Comparison of ENCODE assay signal across 8 mouse cellular contexts in the genomic region with DNA sequence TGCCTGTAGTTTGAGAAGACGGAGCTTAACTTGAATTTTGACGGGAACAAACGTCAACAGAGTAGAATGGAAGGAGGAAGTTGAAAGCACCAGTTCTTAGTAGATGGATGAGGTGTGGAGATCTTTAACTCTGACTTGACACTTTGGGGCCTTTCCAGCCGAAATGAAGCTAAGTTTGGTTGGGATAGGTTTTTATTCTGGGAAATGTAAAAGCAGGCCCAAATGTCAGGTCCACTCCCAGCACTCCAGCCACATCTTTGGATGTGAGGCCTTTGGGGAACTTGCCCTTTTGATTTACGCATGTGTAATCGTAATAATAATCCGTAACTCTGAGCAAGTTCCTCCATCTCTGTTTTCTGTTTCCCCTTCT. TPM values are rescaled to one million over a fixed set of nuclear protein-coding genes. Genes with fewer than 3 reads are reported as not detected.
DNase-seq lines count a peak whose midpoint lies in the region; ATAC-seq and TF ChIP-seq lines count a peak whose summit lies in the region.

No protein-coding gene starts in this region.

- H3K27me3 ChIP-seq in kidney, embryonic 14.5 days (ENCODE audit: control insufficient read depth, insufficient read depth, low read length), result peaks cover 18% of the 10 kb centered on the region
- no peaks in the 10 kb centered on the region for H3K27me3 ChIP-seq in midbrain, postnatal 0 days (ENCODE audit: insufficient read depth, low read length)

- 0 out of 2 replicates have a peak, but pooled peaks cover 10% of the 10 kb centered on the region for H3K4me1 ChIP-seq in kidney, embryonic 14.5 days (ENCODE audit: control insufficient read depth, insufficient read depth, low read length)
- H3K4me1 ChIP-seq in bone marrow, adult 2 months (ENCODE audit: control insufficient read depth, insufficient read depth, low read length), result peaks cover 10% of the 10 kb centered on the region
- peaks cover 24% of the 10 kb centered on the region for H3K4me1 ChIP-seq in midbrain, postnatal 0 days (ENCODE audit: insufficient read depth, low read length)

- no peak for DNase-seq in kidney, postnatal 10 days
- no peak for DNase-seq in midbrain, postnatal 0 days (ENCODE audit: low spot score)
- DNase-seq in layer of hippocampus, adult 9-10 months (ENCODE audit: low spot score), result no peak
- DNase-seq in adrenal gland, adult (ENCODE audit: inconsistent age in 2 of 2, low spot score in 1 of 2), result no peak
- DNase-seq in layer of hippocampus, adult 18-20 months (ENCODE audit: low spot score in 2 of 2), result no peak

- no peak for TF ChIP-seq CTCF in bone marrow, adult 2 months (IDR thresholded peaks at IDR 0.05; ENCODE audit: control insufficient read depth, insufficient read depth, low read length)
- TF ChIP-seq CTCF in midbrain, postnatal 0 days (IDR thresholded peaks at IDR 0.05), result no peak

- no peak overlapping the region for H3K27ac ChIP-seq in kidney, embryonic 14.5 days (ENCODE audit: low read depth, low read length)
- H3K27ac ChIP-seq in bone marrow, adult 2 months (ENCODE audit: control insufficient read depth, insufficient read depth, low read depth, low read length, poor library complexity), result peak overlapping the region; percentile 95
- peak overlapping the region; percentile 65 for H3K27ac ChIP-seq in midbrain, postnatal 0 days (ENCODE audit: low read depth, low read length)

- H3K4me3 ChIP-seq in kidney, embryonic 14.5 days (ENCODE audit: low read length), result peak overlapping the region; percentile 46
- peak overlapping the region; percentile 90 for H3K4me3 ChIP-seq in bone marrow, adult 2 months (replicated peaks; ENCODE audit: control insufficient read depth, low read depth, low read length)
- peak overlapping the region; percentile 49 for H3K4me3 ChIP-seq in midbrain, postnatal 0 days (ENCODE audit: low read depth, low read length)

- no peak for ATAC-seq in kidney, embryonic 14.5 days (ENCODE audit: low FRiP score, low TSS enrichment)
- ATAC-seq in inflammation-experienced regulatory T-cells, adult 6 months, result peak; percentile 1
- no peak for ATAC-seq in midbrain, postnatal 0 days (ENCODE audit: low FRiP score)

- peak overlapping the region; percentile 91 for H3K4me2 ChIP-seq in kidney, embryonic 14.5 days (replicated peaks; ENCODE audit: low read depth, low read length)
- H3K4me2 ChIP-seq in midbrain, postnatal 0 days (ENCODE audit: low read depth, low read length, poor library complexity, severe bottlenecking), result peak overlapping the region; percentile 74

- 34% methylated on average over 7 of the region's 7 CpGs for WGBS in kidney, embryonic 14.5 days
- WGBS in bone marrow, adult 2 months, result 4% methylated on average over 7 of the region's 7 CpGs
- WGBS in midbrain, postnatal 0 days, result 12% methylated on average over 7 of the region's 7 CpGs

- no peak for TF ChIP-seq POLR2A in bone marrow, adult 2 months (IDR thresholded peaks at IDR 0.05; ENCODE audit: borderline replicate concordance, control insufficient read depth, low read depth, low read length)

- no peaks in the 10 kb centered on the region for H3K9me3 ChIP-seq in kidney, embryonic 14.5 days (ENCODE audit: control insufficient read depth, low read length)
- H3K9me3 ChIP-seq in midbrain, postnatal 0 days (ENCODE audit: low read length), result no peaks in the 10 kb centered on the region

- no peaks in the 10 kb centered on the region for H3K36me3 ChIP-seq in kidney, embryonic 14.5 days (ENCODE audit: control insufficient read depth, insufficient read depth, low read length)
- H3K36me3 ChIP-seq in midbrain, postnatal 0 days (ENCODE audit: insufficient read depth, low read length), result no peaks in the 10 kb centered on the region

- no peak overlapping the region for H3K9ac ChIP-seq in kidney, embryonic 14.5 days (ENCODE audit: low read depth, low read length)
- peak overlapping the region; percentile 50 for H3K9ac ChIP-seq in midbrain, postnatal 0 days (replicated peaks; ENCODE audit: low read length, poor library complexity, severe bottlenecking)

RNA-seq across cellular contexts. Expression of a gene that starts 0.7 kb away (rescaled TPM):
- polyA plus RNA-seq in kidney, embryonic 14.5 days (2014; fragmentation: Nextera tagmentation; extraction: Ambion mirVana), result 1.4 and 2.3 TPM in 2 replicates
- polyA plus RNA-seq in bone marrow, adult 2 months (2011; ENCODE audit: insufficient read depth, insufficient read length, low replicate concordance, missing spikeins), result 5.2 and 16.4 TPM in 2 replicates
- polyA plus RNA-seq in inflammation-experienced regulatory T-cells, adult 6 months (2017; shearing (Covaris generic)), result 1 to 10 TPM; 2.2 to 3.0 (median 2.6) TPM
- 7.0 and 7.1 TPM in 2 replicates for total RNA-seq in midbrain, postnatal 0 days (2014; rRNA removed)
- polyA plus RNA-seq in midbrain, postnatal 0 days (2015; fragmentation: Nextera tagmentation; extraction: Ambion mirVana), result 9.9 TPM in 2 replicates
- 1 to 10 TPM; 1.6 to 1.9 TPM for total RNA-seq in layer of hippocampus, adult 18-20 months (2021)

RNA-seq across cellular contexts. Expression of a gene that starts 18.2 kb away (rescaled TPM):
- polyA plus RNA-seq in kidney, embryonic 14.5 days (2014; fragmentation: Nextera tagmentation; extraction: Ambion mirVana), result 1.3 and 1.4 TPM in 2 replicates
- polyA plus RNA-seq in bone marrow, adult 2 months (2011; ENCODE audit: insufficient read depth, insufficient read length, low replicate concordance, missing spikeins), result not detected in 2 replicates
- not detected for polyA plus RNA-seq in inflammation-experienced regulatory T-cells, adult 6 months (2017; shearing (Covaris generic))
- total RNA-seq in midbrain, postnatal 0 days (2014; rRNA removed), result 29.5 and 31.1 TPM in 2 replicates
- polyA plus RNA-seq in midbrain, postnatal 0 days (2015; fragmentation: Nextera tagmentation; extraction: Ambion mirVana), result 12.4 and 14.8 TPM in 2 replicates
- total RNA-seq in layer of hippocampus, adult 18-20 months (2021), result 1 to 10 TPM; 4.3 to 5.3 TPM
